Mouse (Mus musculus) hindbrain, embryonic 11.5 days (tissue): ENCODE results near the gene Fxyd2. TPM values are rescaled to one million over a fixed set of nuclear protein-coding genes. Genes with fewer than 3 reads are reported as not detected.

Experiments
- ATAC-seq: fragments of 200-750 bp; cut with Nextera tagmentation; 2 replicates; pipeline ENCODE4 v1.8.0; 2017; ENCODE audit warnings: mild to moderate bottlenecking, moderate TSS enrichment, moderate library complexity; ENCODE audit not compliant: low FRiP score
- DNase-seq: peaks from one replicate; pipeline ENCODE4 v3.0.0-alpha.2; 2015; ENCODE audit warnings: low spot score
- H3K27ac ChIP-seq: fragments of 300-500 bp; sonication (generic); 2 replicates; pipeline ENCODE4 v1.5.1; 2014; ENCODE audit warnings: mild to moderate bottlenecking, low read depth, low read length
- H3K27me3 ChIP-seq: fragments of 300-500 bp; sonication (generic); 2 replicates; pipeline ENCODE4 v1.6.1; 2014; ENCODE audit warnings: mild to moderate bottlenecking, low read length, moderate library complexity, mixed read lengths; ENCODE audit not compliant: control insufficient read depth, insufficient read depth
- H3K36me3 ChIP-seq: fragments of 300-500 bp; sonication (generic); 2 replicates; pipeline ENCODE4 v1.6.1; 2014; ENCODE audit warnings: mild to moderate bottlenecking, low read length, moderate library complexity, mixed read lengths; ENCODE audit not compliant: control insufficient read depth, insufficient read depth
- H3K4me1 ChIP-seq: fragments of 300-500 bp; sonication (generic); replicated peaks from 2 replicates; pipeline ENCODE4 v1.6.1; 2014; ENCODE audit warnings: low read length, mixed read lengths; ENCODE audit not compliant: control insufficient read depth, insufficient read depth
- H3K4me2 ChIP-seq: fragments of 300-500 bp; sonication (generic); replicated peaks from 2 replicates; pipeline ENCODE4 v1.6.1; 2014; ENCODE audit warnings: mild to moderate bottlenecking, low read depth, low read length
- H3K4me3 ChIP-seq: fragments of 300-500 bp; sonication (generic); 2 replicates; pipeline ENCODE4 v1.5.1; 2014; ENCODE audit warnings: low read depth, low read length
- H3K9ac ChIP-seq: fragments of 300-500 bp; sonication (generic); 2 replicates; pipeline ENCODE4 v1.6.1; 2014; ENCODE audit warnings: low read depth, low read length
- H3K9me3 ChIP-seq: fragments of 300-500 bp; sonication (generic); 2 replicates; pipeline ENCODE4 v1.6.1; 2016; ENCODE audit warnings: low read length; ENCODE audit not compliant: control insufficient read depth
- WGBS: fragments of 180-500 bp; shearing (Covaris S2); extraction: QIAGEN DNeasy Blood & Tissue Kit; methylation state at CpG from one replicate; pipeline ENCODE4 v1.1.7; 2014; 5-methylcytosine and 5-hydroxymethylcytosine counted together
- polyA plus RNA-seq: library from polyadenylated mRNA; unstranded; fragments of >200 nt; fragmentation: Nextera tagmentation; extraction: Ambion mirVana; gene quantifications from 2 replicates; pipeline ENCODE4 v1.2.1, GENCODE M21; 2014

Fxyd2 gene
- polyA plus RNA-seq, 1 experiment from 2014 or later: 1.5 TPM

- 6% methylated on average over 10 of the region's 10 CpGs for WGBS
- no peak overlapping the region for H3K4me3 ChIP-seq
- no peaks in the 10 kb centered on the region; the same call in 1 of the 2 replicates for H3K27me3 ChIP-seq
- ATAC-seq: no peak
- DNase-seq: peak; percentile 97
- peak overlapping the region; percentile 19; the same call in 1 of the 2 replicates for H3K4me2 ChIP-seq
- no peak overlapping the region for H3K27ac ChIP-seq
- H3K36me3 ChIP-seq: no peaks in the 10 kb centered on the region
- no peak overlapping the region for H3K9ac ChIP-seq
- H3K4me1 ChIP-seq: no peaks in the 10 kb centered on the region
- no peaks in the 10 kb centered on the region for H3K9me3 ChIP-seq
These were observed 12.8 kb downstream of the Fxyd2 start for GRCm38 (mm10) chr9:45412287-45412686.

GRCm38 (mm10) chr9:45412700-45413477, 13.4 kb downstream of the Fxyd2 start:
- ATAC-seq (no peak), DNase-seq (no peak)
- H3K9me3 ChIP-seq: no peaks in the 10 kb centered on the region
- H3K9ac ChIP-seq: no peak overlapping the region
- 79% methylated on average over 4 of the region's 4 CpGs for whole genome bisulfite sequencing
- no peak overlapping the region for H3K27ac ChIP-seq
- no peak overlapping the region for H3K4me2 ChIP-seq
- H3K27me3 ChIP-seq: no peaks in the 10 kb centered on the region; the same call in 1 of the 2 replicates
- H3K4me1 ChIP-seq: no peaks in the 10 kb centered on the region
- no peak overlapping the region for H3K4me3 ChIP-seq
- H3K36me3 ChIP-seq: no peaks in the 10 kb centered on the region

GRCm38 (mm10) chr9:45413478-45414140, 14.1 kb downstream of the Fxyd2 start:
- peak; percentile 64 for DNase-seq

GRCm38 (mm10) chr9:45415912-45416311, 16.4 kb downstream of the Fxyd2 start:
- H3K27me3 ChIP-seq: no peaks in the 10 kb centered on the region
- DNase-seq: peak; percentile 62
- WGBS: 40% methylated on average over 4 of the region's 4 CpGs
- no peaks in the 10 kb centered on the region for H3K36me3 ChIP-seq
- H3K4me1 ChIP-seq: no peaks in the 10 kb centered on the region
- no peak overlapping the region for H3K4me3 ChIP-seq
- no peak overlapping the region for H3K27ac ChIP-seq
- ATAC-seq: no peak
- no peaks in the 10 kb centered on the region for H3K9me3 ChIP-seq
- no peak overlapping the region for H3K4me2 ChIP-seq
- H3K9ac ChIP-seq: no peak overlapping the region

More at GRCm38 (mm10) chr9:45413478-45414140, 14.1 kb downstream of the Fxyd2 start:
- Histone ChIP-seq H3K36me3 (no peaks in the 10 kb centered on the region), H3K9ac (no peak overlapping the region), H3K27ac (no peak overlapping the region), H3K27me3 (no peaks in the 10 kb centered on the region; the same call in 1 of the 2 replicates), H3K4me3 (no peak overlapping the region), H3K4me1 (no peaks in the 10 kb centered on the region), H3K9me3 (no peaks in the 10 kb centered on the region), H3K4me2 (no peak overlapping the region)
- 60% methylated on average over 5 of the region's 5 CpGs for WGBS
- ATAC-seq: no peak

- ATAC-seq: no peak
- Histone ChIP-seq H3K27me3 (no peaks in the 10 kb centered on the region), H3K36me3 (no peaks in the 10 kb centered on the region), H3K27ac (no peak overlapping the region), H3K4me2 (no peak overlapping the region), H3K9me3 (no peaks in the 10 kb centered on the region), H3K4me3 (no peak overlapping the region), H3K4me1 (no peaks in the 10 kb centered on the region), H3K9ac (no peak overlapping the region)
- peak; percentile 55 for DNase-seq
- 30% methylated on average over 8 of the region's 8 CpGs for WGBS
These were observed 17.8 kb downstream of the Fxyd2 start for GRCm38 (mm10) chr9:45417245-45417644.

GRCm38 (mm10) chr9:45418252-45418651, 18.8 kb downstream of the Fxyd2 start:
- no peak overlapping the region for H3K27ac ChIP-seq
- no peak overlapping the region for H3K4me2 ChIP-seq
- H3K9ac ChIP-seq: no peak overlapping the region
- H3K4me1 ChIP-seq: no peaks in the 10 kb centered on the region
- DNase-seq (no peak), ATAC-seq (no peak)
- WGBS: 50% methylated on average over 8 of the region's 8 CpGs
- no peaks in the 10 kb centered on the region for H3K9me3 ChIP-seq
- no peak overlapping the region for H3K4me3 ChIP-seq
- H3K27me3 ChIP-seq: no peaks in the 10 kb centered on the region
- no peaks in the 10 kb centered on the region for H3K36me3 ChIP-seq

GRCm38 (mm10) chr9:45421209-45421608, 21.7 kb downstream of the Fxyd2 start:
- no peaks in the 10 kb centered on the region for H3K27me3 ChIP-seq
- no peaks in the 10 kb centered on the region for H3K36me3 ChIP-seq
- H3K4me2 ChIP-seq: no peak overlapping the region
- no peaks in the 10 kb centered on the region for H3K9me3 ChIP-seq
- H3K4me1 ChIP-seq: no peaks in the 10 kb centered on the region
- no peak overlapping the region for H3K4me3 ChIP-seq
- no peak overlapping the region for H3K27ac ChIP-seq
- WGBS: 59% methylated on average over 8 of the region's 8 CpGs
- ATAC-seq (no peak), DNase-seq (peak; percentile 50)
- H3K9ac ChIP-seq: no peak overlapping the region

- no peak for ATAC-seq
- no peak overlapping the region for H3K27ac ChIP-seq
- H3K9me3 ChIP-seq: no peaks in the 10 kb centered on the region
- H3K36me3 ChIP-seq: no peaks in the 10 kb centered on the region
- no peak overlapping the region for H3K9ac ChIP-seq
- no peak for DNase-seq
- no peaks in the 10 kb centered on the region for H3K4me1 ChIP-seq
- H3K4me3 ChIP-seq: no peak overlapping the region
- H3K4me2 ChIP-seq: no peak overlapping the region
- 83% methylated on average over 7 of the region's 7 CpGs for WGBS
- H3K27me3 ChIP-seq: no peaks in the 10 kb centered on the region
These were observed 23.4 kb downstream of the Fxyd2 start for GRCm38 (mm10) chr9:45422761-45423298.
